In the genomic region with DNA sequence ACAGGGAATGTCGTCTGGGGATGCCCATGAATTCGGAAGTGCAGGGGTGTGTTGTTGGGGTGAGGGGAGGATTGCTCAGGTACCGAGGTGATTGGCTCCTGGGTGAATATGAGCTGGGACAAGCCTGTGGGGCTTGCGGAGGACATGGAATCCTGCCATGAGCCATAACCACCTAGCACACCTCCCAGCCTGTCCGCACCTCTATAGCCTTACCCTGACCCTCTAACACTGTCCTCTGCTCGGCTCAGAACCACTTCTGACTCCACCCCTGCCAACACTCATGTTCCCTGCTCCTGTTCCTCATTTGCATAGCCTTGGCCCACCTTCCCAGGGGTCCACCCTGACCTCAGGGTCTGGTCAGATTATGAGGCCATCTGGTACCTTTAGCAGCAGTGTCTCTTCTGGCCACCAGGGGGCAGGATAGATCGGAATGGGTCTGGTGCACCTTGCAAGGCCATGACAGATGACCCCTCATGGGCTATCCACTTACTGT, we compare ENCODE assay signal across 8 mouse cellular contexts. TPM values are rescaled to one million over a fixed set of nuclear protein-coding genes. Genes with fewer than 3 reads are reported as not detected.
DNase-seq lines count a peak whose midpoint lies in the region; ATAC-seq and TF ChIP-seq lines count a peak whose summit lies in the region.

No protein-coding gene starts in this region.

- H3K4me3 ChIP-seq in forebrain, postnatal 0 days (ENCODE audit: low read depth, low read length) = no peak overlapping the region
- H3K4me3 ChIP-seq in forebrain, embryonic 14.5 days (ENCODE audit: low read depth, low read length) = no peak overlapping the region

- no peak for DNase-seq in forebrain, postnatal 0 days
- DNase-seq in forebrain, embryonic 14.5 days (ENCODE audit: low spot score) = no peak
- DNase-seq in urinary bladder, postnatal 25 days (ENCODE audit: low spot score) = peak; percentile 45
- no peak for DNase-seq in urinary bladder, postnatal 10 days (ENCODE audit: low spot score)
- peak; percentile 55 for DNase-seq in lung, postnatal 14 days
- no peak for DNase-seq in frontal cortex, postnatal 10 days (ENCODE audit: low spot score in 2 of 2)
- DNase-seq in layer of hippocampus, adult 8-10 months (ENCODE audit: low spot score in 2 of 2) = no peak

- H3K27me3 ChIP-seq in forebrain, postnatal 0 days (ENCODE audit: insufficient read depth, low read length) = no peaks in the 10 kb centered on the region
- 0 out of 2 replicates have a peak, but pooled peaks cover 8% of the 10 kb centered on the region for H3K27me3 ChIP-seq in forebrain, embryonic 14.5 days (replicated peaks; ENCODE audit: control insufficient read depth, insufficient read depth, low read length)

- H3K36me3 ChIP-seq in forebrain, postnatal 0 days (ENCODE audit: insufficient read depth) = no peaks in the 10 kb centered on the region
- no peaks in the 10 kb centered on the region for H3K36me3 ChIP-seq in forebrain, embryonic 14.5 days (ENCODE audit: control insufficient read depth, insufficient read depth, low read length)

- H3K27ac ChIP-seq in forebrain, postnatal 0 days (ENCODE audit: low read depth, low read length) = no peak overlapping the region
- H3K27ac ChIP-seq in forebrain, embryonic 14.5 days (ENCODE audit: low read depth, low read length) = no peak overlapping the region

- WGBS in forebrain, postnatal 0 days = 44% methylated on average over 7 of the region's 7 CpGs
- 53% methylated on average over 7 of the region's 7 CpGs for whole genome bisulfite sequencing in forebrain, embryonic 14.5 days

- H3K9me3 ChIP-seq in forebrain, postnatal 0 days (ENCODE audit: low read length) = no peaks in the 10 kb centered on the region
- H3K9me3 ChIP-seq in forebrain, embryonic 14.5 days (replicated peaks; ENCODE audit: control insufficient read depth, low read length) = no peaks in the 10 kb centered on the region

- TF ChIP-seq CTCF in forebrain, postnatal 0 days (IDR thresholded peaks at IDR 0.05; ENCODE audit: low read depth) = peak; percentile 87

- H3K4me2 ChIP-seq in forebrain, postnatal 0 days (ENCODE audit: low read depth) = no peak overlapping the region
- no peak overlapping the region for H3K4me2 ChIP-seq in forebrain, embryonic 14.5 days (ENCODE audit: low read length)

- no peak for ATAC-seq in forebrain, postnatal 0 days
- no peak for ATAC-seq in forebrain, embryonic 14.5 days
- ATAC-seq in granulocyte monocyte progenitor cell, adult 5-6 weeks (replicated peaks; ENCODE audit: poor library complexity, severe bottlenecking) = peak; percentile 60

- H3K9ac ChIP-seq in forebrain, postnatal 0 days = no peak overlapping the region
- no peak overlapping the region for H3K9ac ChIP-seq in forebrain, embryonic 14.5 days (ENCODE audit: low read length)

- H3K4me1 ChIP-seq in forebrain, postnatal 0 days (ENCODE audit: insufficient read depth) = peaks cover 13% of the 10 kb centered on the region; the same call in 1 of the 2 replicates
- H3K4me1 ChIP-seq in forebrain, embryonic 14.5 days (ENCODE audit: control insufficient read depth, insufficient read depth, low read length) = peaks cover 19% of the 10 kb centered on the region

RNA-seq across cellular contexts. Expression of a gene that starts 18.5 kb away (rescaled TPM):
- 113 and 128 TPM in 2 replicates for total RNA-seq in forebrain, postnatal 0 days (2014; rRNA removed)
- 63.9 and 74.3 TPM in 2 replicates for polyA plus RNA-seq in forebrain, postnatal 0 days (2015; fragmentation: Nextera tagmentation; extraction: Ambion mirVana)
- polyA plus RNA-seq in forebrain, embryonic 14.5 days (2014; fragmentation: Nextera tagmentation; extraction: Ambion mirVana) = 25.5 and 32.7 TPM in 2 replicates
- 0.80 and 4.3 TPM in 2 replicates for total RNA-seq in granulocyte monocyte progenitor cell, adult 5-6 weeks (2014; fragmentation: Nextera tagmentation)
- 0.65 and 4.6 TPM in 2 replicates for total RNA-seq in granulocyte monocyte progenitor cell, adult 5-6 weeks (2017)
- 100 to 1,000 TPM; 253 to 279 (median 259) TPM for total RNA-seq in layer of hippocampus, adult 8-10 months (2022)

Comparison
In these comparisons a context has a peak if more than half of its experiments do, and no peak if none do; other contexts are left out.
1. DNase-seq: peak in urinary bladder, postnatal 25 days (single experiment) and lung, postnatal 14 days (single experiment); none in forebrain, postnatal 0 days (single experiment), forebrain, embryonic 14.5 days (single experiment), urinary bladder, postnatal 10 days (single experiment), frontal cortex, postnatal 10 days (0 of 2) and layer of hippocampus, adult 8-10 months (0 of 2).
2. RNA of a gene that starts 18.5 kb away (total RNA-seq): 253 to 279 TPM in layer of hippocampus, adult 8-10 months and 113 to 128 TPM in forebrain, postnatal 0 days; 0.65 to 4.6 TPM in granulocyte monocyte progenitor cell, adult 5-6 weeks; every median in the first group is over 10 times any median in the second.